Mouse (Mus musculus) lung, postnatal 10 days (tissue): ENCODE results near the gene Rpl37.

Experiments used
- DNase-seq: peaks from one replicate; pipeline ENCODE4 v3.0.0; 2021

Gene Rpl37

DNA sequence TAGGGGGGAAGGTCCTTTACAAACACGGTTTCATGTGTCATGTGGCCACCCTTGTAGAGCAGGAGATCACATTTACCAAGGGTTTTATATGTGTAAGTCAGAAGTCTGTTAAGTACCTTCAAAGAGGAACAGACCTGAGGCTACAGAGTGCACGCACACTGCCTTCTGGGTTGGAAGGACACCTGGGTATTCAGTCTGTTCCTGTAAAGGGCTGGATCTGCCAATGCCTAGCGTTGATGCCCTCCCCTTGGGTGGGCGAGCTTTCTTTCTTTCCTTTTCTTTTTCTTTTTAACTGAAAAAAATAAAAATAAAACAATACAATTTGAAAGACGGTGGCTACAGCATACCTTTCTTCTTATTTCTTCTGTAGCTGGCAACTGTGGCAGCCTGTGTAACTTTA, 38.6 kb downstream of the Rpl37 start:
- DNase-seq: no peak

GRCm38 (mm10) chr15:5156355-5156754, 39.9 kb downstream of the Rpl37 start:
- no peak for DNase-seq

DNA sequence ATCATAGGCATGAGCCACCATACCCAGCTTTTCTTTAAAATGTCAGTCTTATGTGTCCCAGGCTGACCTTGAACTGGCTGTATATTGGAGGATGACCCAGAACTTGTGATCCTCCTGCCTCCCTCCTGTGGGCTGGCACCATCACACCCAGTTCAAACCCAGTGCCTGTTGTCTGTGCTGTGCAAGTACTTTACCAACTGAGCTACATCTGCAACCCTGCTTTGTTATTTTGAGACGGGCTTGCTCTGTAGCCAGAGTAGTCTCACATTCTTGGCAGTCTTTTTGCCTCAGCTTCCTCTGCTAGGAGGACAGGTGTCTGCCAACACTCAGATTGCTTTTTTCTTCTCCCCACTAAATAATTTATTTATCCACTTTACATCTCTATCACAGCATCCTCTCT, 40.9 kb downstream of the Rpl37 start:
- DNase-seq: no peak

DNA sequence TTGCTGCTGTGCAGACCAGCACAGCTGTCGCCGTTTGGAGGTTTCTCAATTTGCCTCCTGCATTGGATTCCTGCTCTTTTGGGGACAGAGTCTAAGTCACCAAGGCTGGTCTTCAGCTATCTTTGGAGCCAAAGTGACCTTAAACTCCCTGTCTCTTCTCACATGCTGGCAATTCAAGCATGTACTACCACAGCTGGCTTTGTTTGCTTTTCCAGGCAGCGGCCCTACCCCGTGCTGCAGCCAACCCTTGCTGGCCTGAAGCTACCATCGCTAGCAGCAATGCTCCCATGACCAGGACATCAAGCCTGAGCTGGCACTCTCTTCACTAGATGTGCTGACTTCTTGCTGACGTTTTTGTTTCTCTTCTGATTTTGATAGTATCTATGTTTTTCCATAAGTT, 42.4 kb downstream of the Rpl37 start:
- peak; percentile 28 for DNase-seq

GRCm38 (mm10) chr15:5165121-5165773, 48.8 kb downstream of the Rpl37 start:
- DNase-seq: no peak
